Mouse (Mus musculus): ENCODE results near the gene Fut1.

GRCm38 (mm10) chr7:45616277-45616676, 812 bp upstream of the Fut1 start:
- TF ChIP-seq CTCF (IDR thresholded peaks at IDR 0.05; ENCODE audit: borderline replicate concordance, extremely low read depth, insufficient read depth, insufficient read length) (no peak), POLR2A (IDR thresholded peaks at IDR 0.05; ENCODE audit: borderline replicate concordance, extremely low read depth, insufficient read depth, insufficient read length, poor library complexity, severe bottlenecking) (no peak)

All from brain, embryonic 14.5 days (tissue).